Comparison of ENCODE assay signal across 10 mouse cellular contexts in genomic region chr13:46810613-46811012, GRCm38 (mm10).
"Had no signal": no experiment of that assay in that cellular context is flagged by ENCODE, and none has a peak within 500 bp of the region (broad histone marks: within the 10 kb centered on the region; RNA-seq: fewer than 3 reads in every experiment).

No protein-coding gene starts in this region.

- H3K4me2 ChIP-seq: lung, embryonic 14.5 days; midbrain, embryonic 12.5 days; neural tube, embryonic 13.5 days; neural tube, embryonic 15.5 days had no signal

- DNase-seq: right cerebral cortex, postnatal 25 days; spleen, adult 18-20 months; thymus, adult 18-20 months had no signal

- H3K4me3 ChIP-seq: midbrain, embryonic 10.5 days; midbrain, embryonic 12.5 days; myocyte; neural tube, embryonic 13.5 days; neural tube, embryonic 15.5 days had no signal

- ATAC-seq: midbrain, embryonic 16.5 days had no signal

- H3K9me3 ChIP-seq: midbrain, embryonic 10.5 days; midbrain, embryonic 12.5 days; neural tube, embryonic 15.5 days had no signal

- H3K4me1 ChIP-seq: midbrain, embryonic 12.5 days; neural tube, embryonic 13.5 days; neural tube, embryonic 15.5 days had no signal

- H3K27ac ChIP-seq: midbrain, embryonic 10.5 days; midbrain, embryonic 12.5 days; neural tube, embryonic 13.5 days; neural tube, embryonic 15.5 days had no signal

- H3K27me3 ChIP-seq: midbrain, embryonic 12.5 days; neural tube, embryonic 13.5 days; neural tube, embryonic 15.5 days had no signal

- H3K9ac ChIP-seq: lung, embryonic 14.5 days; midbrain, embryonic 12.5 days; neural tube, embryonic 13.5 days; neural tube, embryonic 15.5 days had no signal
